Mouse (Mus musculus) kidney, embryonic 15.5 days (tissue): ENCODE measurements at regions not wholly inside any gene's neighbourhood (a gene's known extent, or its start where the extent isn't known, plus 50 kb on each side); places are given as distances from the start of the nearest gene placed in this dataset.
"Not testable (repeated sequence)": the region's sequence is repeated elsewhere in the genome, so short reads cannot be mapped to it uniquely, and the experiment has no call there.

Experiments used
- ATAC-seq: fragments of 200-750 bp; cut with Nextera tagmentation; replicated peaks from 2 replicates; pipeline ENCODE4 v1.8.0; 2017; ENCODE audit warnings: moderate TSS enrichment; ENCODE audit not compliant: low FRiP score
- H3K27ac ChIP-seq: fragments of 300-500 bp; sonication (generic); 2 replicates; pipeline ENCODE4 v1.5.1; 2015; ENCODE audit warnings: mild to moderate bottlenecking, inconsistent platforms
- H3K27me3 ChIP-seq: fragments of 300-500 bp; sonication (generic); 2 replicates; pipeline ENCODE4 v1.6.1; 2015; ENCODE audit warnings: inconsistent platforms
- H3K36me3 ChIP-seq: fragments of 300-500 bp; sonication (generic); 2 replicates; pipeline ENCODE4 v1.6.1; 2015; ENCODE audit warnings: inconsistent platforms
- H3K4me1 ChIP-seq: fragments of 300-500 bp; sonication (generic); 2 replicates; pipeline ENCODE4 v1.6.1; 2015; ENCODE audit warnings: inconsistent platforms
- H3K4me2 ChIP-seq: fragments of 300-500 bp; sonication (generic); 2 replicates; pipeline ENCODE4 v1.6.1; 2015; ENCODE audit warnings: moderate library complexity, mild to moderate bottlenecking, inconsistent platforms
- H3K4me3 ChIP-seq: fragments of 300-500 bp; sonication (generic); replicated peaks from 2 replicates; pipeline ENCODE4 v1.5.1; 2015; ENCODE audit warnings: mild to moderate bottlenecking, inconsistent platforms
- H3K9ac ChIP-seq: fragments of 300-500 bp; sonication (generic); 2 replicates; pipeline ENCODE4 v1.6.1; 2015; ENCODE audit warnings: mild to moderate bottlenecking, inconsistent platforms
- H3K9me3 ChIP-seq: fragments of 300-500 bp; sonication (generic); replicated peaks from 2 replicates; pipeline ENCODE4 v1.6.1; 2016; ENCODE audit warnings: inconsistent platforms
- WGBS: fragments of 180-500 bp; shearing (Covaris S2); methylation state at CpG from one replicate; pipeline ENCODE4 v1.1.7; 2015; ENCODE audit warnings: mixed read lengths; 5-methylcytosine and 5-hydroxymethylcytosine counted together

DNA sequence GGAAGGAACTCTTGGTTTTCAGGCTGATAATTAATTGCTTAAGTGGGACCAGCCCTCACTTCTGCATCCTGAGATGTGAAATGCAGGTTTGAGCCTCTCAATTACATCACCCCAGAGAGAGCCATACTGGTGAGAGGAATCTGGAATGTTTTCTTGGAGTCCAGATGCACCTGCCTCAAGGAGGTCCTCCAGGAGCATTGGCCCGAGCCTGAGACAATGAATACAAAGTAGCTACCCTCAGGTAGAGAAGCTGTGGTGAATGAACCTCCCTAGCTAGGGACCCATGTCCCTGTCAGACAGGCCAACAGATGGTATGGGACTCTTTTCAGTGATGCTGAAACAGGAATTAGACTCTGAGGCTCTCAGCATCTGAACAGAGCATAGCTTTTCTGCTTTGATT is 168.7 kb upstream of the Hs6st1 start:
- 77% methylated on average over 1 of the region's 1 CpGs for WGBS
- H3K9ac ChIP-seq: no peak overlapping the region

GRCm38 (mm10) chr1:35904001-35904547 is 164.1 kb upstream of the Hs6st1 start:
- H3K36me3 ChIP-seq: no peaks in the 10 kb centered on the region
- ATAC-seq: no peak
- WGBS: 90% methylated on average over 9 of the region's 9 CpGs
- H3K4me2 ChIP-seq: no peak overlapping the region
- H3K9me3 ChIP-seq: no peaks in the 10 kb centered on the region
- no peak overlapping the region for H3K9ac ChIP-seq
- no peak overlapping the region for H3K27ac ChIP-seq
- H3K4me3 ChIP-seq: no peak overlapping the region
- no peaks in the 10 kb centered on the region for H3K4me1 ChIP-seq
- H3K27me3 ChIP-seq: no peaks in the 10 kb centered on the region

More for the DNA sequence above, 168.7 kb upstream of the Hs6st1 start:
- peaks cover 8% of the 10 kb centered on the region; the same call in 1 of the 2 replicates for H3K9me3 ChIP-seq
- H3K4me1 ChIP-seq: no peaks in the 10 kb centered on the region
- H3K27ac ChIP-seq: no peak overlapping the region
- no peak overlapping the region for H3K4me2 ChIP-seq
- no peak for ATAC-seq
- H3K36me3 ChIP-seq: no peaks in the 10 kb centered on the region
- H3K27me3 ChIP-seq: no peaks in the 10 kb centered on the region
- H3K4me3 ChIP-seq: no peak overlapping the region

DNA sequence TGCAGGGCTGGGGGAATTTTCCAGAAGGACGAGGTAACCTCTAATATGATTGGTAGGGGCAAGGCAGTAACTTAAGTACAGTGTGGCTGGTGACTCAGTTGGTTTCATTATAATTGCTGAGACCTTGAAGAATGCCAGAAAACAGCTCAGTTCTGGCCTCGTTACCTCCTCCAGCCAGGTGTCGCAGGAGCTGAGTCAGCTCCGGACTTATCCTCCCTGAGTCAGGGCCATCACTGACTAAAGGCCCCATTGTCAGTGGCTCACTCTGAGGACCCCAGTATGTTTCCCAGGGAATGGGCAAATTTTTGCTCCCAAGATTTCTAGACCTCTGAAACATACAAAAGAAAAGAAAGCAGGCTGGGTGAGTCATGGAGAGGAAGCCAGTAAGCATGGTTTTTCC is 154.6 kb upstream of the Hs6st1 start:
- ATAC-seq: no peak
- 82% methylated on average over 4 of the region's 4 CpGs for WGBS

GRCm38 (mm10) chr1:35914175-35914574 is 154.0 kb upstream of the Hs6st1 start:
- not testable (repeated sequence) for H3K27me3 ChIP-seq, ATAC-seq, H3K4me2 ChIP-seq, H3K4me3 ChIP-seq, H3K36me3 ChIP-seq, H3K27ac ChIP-seq, H3K9ac ChIP-seq, H3K4me1 ChIP-seq, H3K9me3 ChIP-seq
- 90% methylated on average over 8 of the region's 8 CpGs for WGBS

More for the DNA sequence above, 154.6 kb upstream of the Hs6st1 start:
- Histone ChIP-seq H3K27me3 (no peaks in the 10 kb centered on the region), H3K4me3 (no peak overlapping the region), H3K9ac (no peak overlapping the region), H3K4me2 (no peak overlapping the region), H3K9me3 (no peaks in the 10 kb centered on the region), H3K36me3 (no peaks in the 10 kb centered on the region), H3K4me1 (no peaks in the 10 kb centered on the region), H3K27ac (no peak overlapping the region)

- no peak overlapping the region for H3K9ac ChIP-seq
- H3K4me2 ChIP-seq: no peak overlapping the region
- no peak overlapping the region for H3K4me3 ChIP-seq
- H3K4me1 ChIP-seq: no peaks in the 10 kb centered on the region
- no peaks in the 10 kb centered on the region for H3K27me3 ChIP-seq
- H3K27ac ChIP-seq: no peak overlapping the region
- no peak for ATAC-seq
- 84% methylated on average over 6 of the region's 6 CpGs for WGBS
- H3K9me3 ChIP-seq: no peaks in the 10 kb centered on the region
- no peaks in the 10 kb centered on the region for H3K36me3 ChIP-seq
These were observed 152.7 kb upstream of the Hs6st1 start for GRCm38 (mm10) chr1:35915526-35915925.

DNA sequence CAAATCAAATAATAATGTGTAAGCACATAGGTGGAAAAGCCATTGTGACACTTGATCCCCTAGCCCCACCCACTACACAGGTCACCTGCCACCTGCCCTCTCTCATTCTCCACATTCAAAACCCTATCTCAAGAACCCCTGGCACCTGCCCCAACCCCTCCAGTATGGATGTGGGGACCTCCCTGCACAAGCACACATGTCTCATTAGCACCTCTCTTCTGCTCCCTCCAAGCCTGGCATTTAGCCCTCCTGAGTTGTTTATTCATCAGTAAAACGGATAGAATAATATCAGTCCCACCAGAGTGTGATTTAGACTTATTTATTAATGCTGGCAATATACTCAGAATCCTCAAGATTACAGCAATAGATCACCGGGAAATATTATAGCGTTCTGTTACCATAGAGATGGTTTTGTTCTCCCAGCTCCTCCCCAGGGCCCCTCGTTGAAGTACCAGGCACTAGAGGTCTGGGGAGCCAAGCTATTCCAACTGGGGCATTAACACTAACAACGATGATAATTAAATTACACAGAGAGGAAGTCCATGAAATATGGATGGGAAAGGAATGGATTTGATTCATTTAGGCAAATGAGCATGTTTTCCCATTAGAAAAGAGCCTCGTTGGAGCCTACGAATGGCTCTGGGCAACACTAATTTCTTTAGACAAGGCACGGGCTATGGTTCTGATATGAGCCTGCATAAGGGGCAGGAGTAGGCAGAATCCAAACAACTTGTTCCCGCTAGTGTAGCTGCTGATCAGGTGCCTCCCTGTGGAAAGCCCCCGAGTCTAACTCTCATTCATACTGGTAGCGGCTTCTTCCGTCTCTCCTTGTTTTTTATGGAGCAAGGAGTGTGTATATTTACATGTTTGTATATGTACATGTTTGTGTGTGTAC is 148.1 kb upstream of the Hs6st1 start:
- Histone ChIP-seq H3K27ac (no peak overlapping the region), H3K9ac (no peak overlapping the region), H3K4me2 (no peak overlapping the region), H3K27me3 (no peaks in the 10 kb centered on the region), H3K36me3 (no peaks in the 10 kb centered on the region), H3K4me1 (no peaks in the 10 kb centered on the region), H3K4me3 (no peak overlapping the region), H3K9me3 (no peaks in the 10 kb centered on the region)
- 78% methylated on average over 12 of the region's 12 CpGs for WGBS
- ATAC-seq: no peak

- H3K27me3 ChIP-seq: no peaks in the 10 kb centered on the region
- ATAC-seq: no peak
- H3K4me3 ChIP-seq: no peak overlapping the region
- no peaks in the 10 kb centered on the region for H3K9me3 ChIP-seq
- H3K4me2 ChIP-seq: no peak overlapping the region
- H3K27ac ChIP-seq: no peak overlapping the region
- H3K9ac ChIP-seq: no peak overlapping the region
- H3K4me1 ChIP-seq: peaks cover 11% of the 10 kb centered on the region
- WGBS: 88% methylated on average over 4 of the region's 4 CpGs
- H3K36me3 ChIP-seq: no peaks in the 10 kb centered on the region
These were observed 143.4 kb upstream of the Hs6st1 start for GRCm38 (mm10) chr1:35924796-35925195.

DNA sequence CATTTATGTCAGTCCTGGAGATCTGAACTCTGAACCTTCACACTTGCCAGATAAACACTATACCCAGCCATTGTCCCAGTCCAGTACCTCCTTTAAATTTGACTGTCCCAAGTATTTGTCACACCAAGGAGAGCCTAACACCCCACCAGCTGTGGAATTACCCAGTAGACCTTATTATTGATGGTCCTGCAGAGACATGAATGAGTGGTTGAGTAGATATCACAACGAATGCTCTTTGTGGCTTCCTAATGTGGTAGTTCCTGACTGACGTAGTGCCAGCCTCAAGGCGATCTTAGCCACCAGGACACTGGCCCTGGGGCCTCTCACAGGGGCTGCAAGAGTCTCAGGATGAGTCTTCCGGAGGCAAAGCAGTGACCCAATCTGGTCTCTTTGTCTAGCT is 142.9 kb upstream of the Hs6st1 start:
- Histone ChIP-seq H3K36me3 (no peaks in the 10 kb centered on the region), H3K4me3 (no peak overlapping the region), H3K4me1 (peaks cover 11% of the 10 kb centered on the region), H3K9me3 (no peaks in the 10 kb centered on the region), H3K4me2 (no peak overlapping the region), H3K27me3 (no peaks in the 10 kb centered on the region), H3K9ac (no peak overlapping the region), H3K27ac (no peak overlapping the region)
- WGBS: 90% methylated on average over 4 of the region's 4 CpGs
- no peak for ATAC-seq

GRCm38 (mm10) chr1:35926191-35927048 is 141.8 kb upstream of the Hs6st1 start:
- H3K36me3 ChIP-seq: no peaks in the 10 kb centered on the region
- no peak overlapping the region for H3K4me2 ChIP-seq
- no peaks in the 10 kb centered on the region for H3K9me3 ChIP-seq
- H3K4me3 ChIP-seq: no peak overlapping the region
- H3K27ac ChIP-seq: peak overlapping the region; percentile 20; the same call in 1 of the 2 replicates
- H3K9ac ChIP-seq: no peak overlapping the region
- H3K4me1 ChIP-seq: peaks cover 11% of the 10 kb centered on the region
- 58% methylated on average over 5 of the region's 5 CpGs for WGBS
- H3K27me3 ChIP-seq: no peaks in the 10 kb centered on the region
- ATAC-seq: peak; percentile 52; the same call in 1 of the 2 replicates

- no peak overlapping the region for H3K4me2 ChIP-seq
- H3K27ac ChIP-seq: no peak overlapping the region
- ATAC-seq: no peak
- no peak overlapping the region for H3K9ac ChIP-seq
- no peaks in the 10 kb centered on the region for H3K27me3 ChIP-seq
- no peak overlapping the region for H3K4me3 ChIP-seq
- no peaks in the 10 kb centered on the region for H3K36me3 ChIP-seq
- 33% methylated on average over 3 of the region's 3 CpGs for WGBS
- H3K9me3 ChIP-seq: no peaks in the 10 kb centered on the region
- H3K4me1 ChIP-seq: peaks cover 11% of the 10 kb centered on the region
These were observed 141.2 kb upstream of the Hs6st1 start for GRCm38 (mm10) chr1:35927049-35927415.

- H3K27me3 ChIP-seq: no peaks in the 10 kb centered on the region
- 42% methylated on average over 3 of the region's 3 CpGs for WGBS
- H3K36me3 ChIP-seq: no peaks in the 10 kb centered on the region
- no peak overlapping the region for H3K27ac ChIP-seq
- ATAC-seq: no peak
- H3K4me3 ChIP-seq: no peak overlapping the region
- peaks cover 15% of the 10 kb centered on the region for H3K4me1 ChIP-seq
- no peaks in the 10 kb centered on the region for H3K9me3 ChIP-seq
- no peak overlapping the region for H3K4me2 ChIP-seq
- no peak overlapping the region for H3K9ac ChIP-seq
These were observed 137.8 kb upstream of the Hs6st1 start for GRCm38 (mm10) chr1:35930351-35930750.

DNA sequence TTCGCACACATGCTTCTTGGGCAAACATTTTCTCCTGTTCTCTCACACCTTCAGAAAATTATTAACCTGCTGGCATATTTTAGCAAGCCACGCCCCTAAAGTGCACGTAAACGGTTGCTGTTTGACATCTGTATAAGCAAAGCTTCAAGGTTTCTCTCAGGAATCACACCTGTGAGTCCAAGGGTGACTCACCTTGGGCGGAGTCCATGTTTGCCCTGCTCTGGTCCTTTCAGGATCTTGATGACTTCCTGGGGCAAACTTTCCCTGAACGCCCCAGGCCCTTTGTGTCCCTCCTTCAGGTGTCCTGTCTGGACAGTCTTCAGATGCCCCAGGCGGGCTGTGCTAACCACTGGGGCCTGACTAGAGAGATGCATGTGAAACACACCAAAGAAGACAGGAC is 137.1 kb upstream of the Hs6st1 start:
- H3K9me3 ChIP-seq: no peaks in the 10 kb centered on the region
- 74% methylated on average over 7 of the region's 7 CpGs for WGBS
- H3K4me1 ChIP-seq: peaks cover 10% of the 10 kb centered on the region
- H3K27me3 ChIP-seq: no peaks in the 10 kb centered on the region
- no peak overlapping the region for H3K4me2 ChIP-seq
- no peak overlapping the region for H3K27ac ChIP-seq
- H3K4me3 ChIP-seq: no peak overlapping the region
- no peak overlapping the region for H3K9ac ChIP-seq
- H3K36me3 ChIP-seq: no peaks in the 10 kb centered on the region
- ATAC-seq: no peak
